Mouse (Mus musculus): ENCODE data around the gene Itga3.

DNA sequence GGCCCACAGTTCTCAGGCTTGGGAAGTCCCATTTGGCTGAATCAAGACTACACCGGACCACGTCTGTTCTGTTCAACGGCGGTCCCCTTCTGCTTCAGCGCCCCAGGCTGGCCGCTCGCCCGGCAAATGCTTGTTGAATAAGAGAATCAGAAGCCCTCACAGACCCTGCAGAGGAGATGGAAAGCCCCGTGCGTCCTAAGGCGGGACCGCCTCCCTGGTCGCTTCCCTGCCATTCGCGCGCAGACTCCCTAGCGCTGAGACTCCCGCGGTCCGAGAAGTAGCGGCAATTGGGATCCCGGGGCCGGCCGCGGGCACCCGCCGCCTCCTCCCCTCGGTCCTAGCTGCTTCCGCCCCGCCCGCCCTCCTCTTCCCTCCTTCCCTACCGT is 67.0 kb downstream of the Itga3 start, which contains the start of gene Samd14:
- TF ChIP-seq GATA1 (IDR thresholded peaks at IDR 0.05; ENCODE audit: borderline replicate concordance, low read length) = no peak
- no peak for TF ChIP-seq FLI1 (IDR thresholded peaks at IDR 0.05; ENCODE audit: low read length)
